Mouse (Mus musculus) induced T-regulatory cell, adult 2 months (primary cell): Measurements from ENCODE around the gene Txnip.
A peak's percentile ranks its signal among the peaks of the same experiment; 100 is the strongest.
"Not testable (repeated sequence)": the region's sequence is repeated elsewhere in the genome, so short reads cannot be mapped to it uniquely, and the experiment has no call there.

ENCODE experiments used
- DNase-seq: peaks from one replicate; pipeline ENCODE4 v3.0.0-alpha.2; 2012; ENCODE audit warnings: low read depth

Txnip gene

DNA sequence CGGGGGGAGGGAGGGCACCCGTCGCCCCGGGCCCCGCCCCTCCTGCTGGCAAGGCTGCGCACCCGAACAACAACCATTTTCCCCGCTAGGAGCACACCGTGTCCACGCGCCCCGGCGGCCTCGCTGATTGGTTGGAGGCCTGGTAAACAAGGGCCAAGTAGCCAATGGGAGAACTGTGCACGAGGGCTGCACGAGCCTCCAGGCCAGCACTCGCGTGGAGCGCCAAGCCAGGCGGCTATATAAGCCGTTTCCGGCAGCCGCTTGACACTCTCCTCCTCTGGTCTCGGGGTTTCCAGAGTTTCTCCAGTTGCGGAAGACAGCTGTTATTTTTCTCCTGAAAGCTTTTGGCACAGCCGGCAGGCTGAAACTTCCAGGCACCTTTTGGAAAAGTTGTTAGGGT is at the start of gene Txnip:
Gene Txnip (plus strand): TSS at position 264 of the 400 bp plus-strand sequence.
- peak; percentile 99 for DNase-seq

DNA sequence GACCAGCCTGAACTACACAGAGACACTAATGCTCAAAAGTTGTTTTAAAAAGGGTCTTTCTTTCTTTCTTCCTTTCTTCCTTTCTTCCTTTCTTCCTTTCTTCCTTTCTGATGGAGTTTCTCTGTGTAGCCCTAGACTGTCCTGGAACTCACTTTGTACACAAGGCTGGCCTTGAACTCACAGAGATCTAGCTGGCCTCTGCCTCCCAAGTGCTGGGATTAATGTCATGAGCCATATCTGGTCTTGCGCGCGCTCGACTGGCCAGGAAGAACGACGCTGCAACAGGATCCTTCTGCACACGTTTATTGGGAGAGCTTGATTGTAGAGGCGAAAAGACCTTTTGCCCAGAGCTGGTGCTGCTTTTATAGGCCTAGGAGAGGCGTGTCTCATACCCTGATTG is 49.8 kb upstream of the Txnip start:
- not testable (repeated sequence) for DNase-seq

DNA sequence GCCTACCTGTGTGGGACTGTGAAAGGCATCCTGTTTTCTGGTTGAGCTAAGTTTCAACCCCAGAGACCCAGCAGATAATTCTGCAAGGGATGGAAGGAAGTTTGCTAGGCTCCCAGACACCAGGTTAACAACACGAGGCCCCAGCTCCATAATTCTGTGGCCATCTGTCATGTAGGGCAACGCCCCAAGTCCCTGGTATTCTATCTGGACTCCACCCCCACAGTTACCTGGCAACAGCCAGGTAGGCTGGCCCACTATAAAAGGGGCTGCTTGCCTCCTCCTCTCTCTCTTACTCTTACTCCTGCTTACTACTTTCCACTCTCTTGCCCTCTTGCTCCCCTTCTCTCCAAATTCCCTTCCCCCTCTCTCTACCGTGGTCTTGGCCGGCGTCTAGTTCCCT is 37.6 kb upstream of the Txnip start:
- DNase-seq = no peak

DNA sequence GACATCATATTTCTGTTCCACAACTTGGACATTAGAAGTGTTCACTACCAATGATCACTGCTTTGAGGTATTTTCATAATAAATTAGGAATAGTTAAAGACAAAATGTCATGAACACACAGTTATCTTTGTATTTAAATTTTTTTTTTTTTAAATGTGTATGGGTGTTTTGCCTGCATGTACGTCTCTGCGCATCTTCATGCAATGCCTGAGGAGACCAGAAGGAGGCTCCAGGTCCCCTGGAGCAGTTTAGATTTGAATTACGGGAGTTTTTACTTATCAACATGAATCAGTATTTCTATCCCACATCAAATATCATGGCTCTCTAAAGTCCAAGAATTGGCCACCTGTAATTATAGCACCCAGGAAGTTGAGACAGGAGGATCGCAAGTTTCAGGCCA is 35.6 kb upstream of the Txnip start:
- peak; percentile 66 for DNase-seq

DNA sequence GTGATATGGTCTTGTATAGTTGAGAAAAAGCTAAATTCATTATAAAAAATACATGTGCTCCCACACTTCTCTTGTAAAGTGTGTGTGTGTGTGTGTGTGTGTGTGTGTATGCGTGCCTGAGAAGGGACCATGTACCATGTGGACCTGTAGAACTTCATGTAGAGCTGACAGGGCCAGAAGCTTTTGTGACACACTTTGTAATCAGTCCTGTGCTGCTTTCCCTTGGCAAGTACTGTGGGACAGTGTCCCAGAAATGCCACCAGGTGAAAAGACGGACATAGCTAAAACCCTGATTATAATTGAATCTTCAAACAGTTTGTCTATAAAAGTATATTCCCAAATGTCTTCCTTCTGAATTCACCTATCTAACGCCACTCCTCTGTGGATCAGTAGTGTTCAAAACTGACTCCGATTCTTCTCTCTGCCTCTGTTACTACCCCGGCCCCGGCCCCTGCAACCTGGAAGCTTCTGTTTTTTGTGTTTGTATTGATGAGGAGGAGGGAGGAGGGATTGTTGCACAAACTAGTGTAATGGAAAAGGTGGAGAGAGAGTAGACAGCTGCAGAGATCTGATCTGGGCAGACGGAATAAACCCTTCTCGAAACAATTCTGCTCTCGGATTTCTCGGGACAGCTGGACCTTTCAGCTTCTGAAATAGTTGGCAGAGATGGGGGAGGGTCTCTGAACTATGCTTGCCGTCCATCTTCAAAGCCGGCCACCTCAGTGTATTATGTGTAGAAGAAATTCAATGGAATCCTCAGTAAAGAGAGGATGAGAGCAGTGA is 33.5 kb upstream of the Txnip start:
- no peak for DNase-seq

DNA sequence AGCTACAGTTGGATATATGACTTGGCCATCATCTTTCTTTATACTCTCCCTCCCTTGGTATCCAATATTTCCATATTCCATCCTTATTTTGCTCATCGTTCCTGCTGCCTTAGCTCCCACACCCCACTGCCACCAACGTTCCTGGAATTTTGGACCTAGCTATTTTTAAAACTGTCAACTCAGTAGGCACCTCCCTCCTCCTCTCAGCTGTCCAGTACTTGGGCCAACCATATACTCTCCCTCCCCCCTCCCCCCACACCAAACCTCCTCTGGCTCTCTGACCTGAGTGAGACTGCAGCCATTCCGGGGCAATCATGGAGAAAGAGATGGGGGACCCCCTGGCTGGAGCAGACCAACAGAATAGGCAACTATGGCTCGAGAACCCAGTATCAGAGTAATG is 32.8 kb upstream of the Txnip start, which contains the start of gene Hfe2:
Gene Hfe2 (plus strand): TSS at position 259 of the 400 bp plus-strand sequence.
- DNase-seq = no peak

DNA sequence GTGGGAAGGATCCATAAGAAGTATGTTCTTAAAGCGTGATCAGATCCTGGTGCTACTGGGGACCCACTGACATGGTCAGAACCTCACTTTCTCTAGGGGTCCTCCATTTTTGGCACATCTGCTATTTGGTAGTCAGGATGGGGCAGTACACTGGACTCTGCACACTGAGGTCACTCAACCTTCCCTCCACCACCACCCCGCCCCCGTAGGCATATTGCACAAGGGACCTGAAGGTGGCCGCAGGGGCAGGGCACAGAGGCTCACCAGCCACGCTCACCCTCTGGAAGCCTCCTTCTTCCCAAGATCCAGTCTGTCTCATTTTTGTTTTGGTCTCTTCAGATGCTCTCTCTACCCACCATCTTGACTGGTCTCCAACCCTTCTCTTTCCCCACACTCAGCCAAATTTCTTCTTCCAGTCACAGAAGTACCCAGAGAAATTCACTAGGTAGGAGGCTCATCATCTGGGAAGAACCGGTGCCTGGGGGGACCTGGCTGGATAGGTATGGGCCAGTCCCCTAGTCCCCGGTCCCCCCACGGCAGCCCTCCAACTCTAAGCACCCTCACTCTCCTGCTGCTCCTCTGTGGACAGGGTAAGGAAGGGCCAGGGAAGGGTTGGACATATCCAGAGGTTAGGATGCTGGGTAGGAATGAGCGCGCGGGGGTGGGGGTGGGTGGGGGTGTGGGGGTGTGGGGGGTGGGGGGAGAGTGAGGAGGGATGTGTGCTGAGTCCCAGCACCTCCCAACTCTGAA is 31.6 kb upstream of the Txnip start:
- no peak for DNase-seq

DNA sequence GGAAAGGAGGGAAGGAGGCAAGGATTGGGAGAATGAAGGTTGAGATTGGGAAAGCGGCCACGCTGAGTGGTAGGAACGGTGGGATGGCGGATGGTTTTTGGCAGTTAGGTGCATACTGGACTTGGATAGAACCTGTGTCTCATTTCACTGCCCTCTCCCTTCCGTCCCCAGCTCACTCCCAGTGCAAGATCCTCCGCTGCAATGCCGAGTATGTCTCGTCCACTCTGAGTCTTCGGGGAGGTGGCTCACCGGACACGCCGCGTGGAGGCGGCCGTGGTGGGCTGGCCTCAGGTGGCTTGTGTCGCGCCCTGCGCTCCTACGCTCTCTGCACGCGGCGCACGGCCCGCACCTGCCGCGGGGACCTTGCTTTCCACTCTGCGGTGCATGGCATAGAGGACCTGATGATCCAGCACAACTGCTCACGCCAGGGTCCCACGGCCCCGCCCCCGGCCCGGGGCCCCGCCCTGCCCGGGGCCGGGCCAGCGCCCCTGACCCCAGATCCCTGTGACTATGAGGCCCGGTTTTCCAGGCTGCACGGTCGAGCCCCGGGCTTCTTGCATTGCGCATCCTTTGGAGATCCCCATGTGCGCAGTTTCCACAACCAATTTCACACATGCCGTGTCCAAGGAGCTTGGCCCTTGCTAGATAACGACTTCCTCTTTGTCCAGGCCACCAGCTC is 30.8 kb upstream of the Txnip start:
- DNase-seq = no peak

DNA sequence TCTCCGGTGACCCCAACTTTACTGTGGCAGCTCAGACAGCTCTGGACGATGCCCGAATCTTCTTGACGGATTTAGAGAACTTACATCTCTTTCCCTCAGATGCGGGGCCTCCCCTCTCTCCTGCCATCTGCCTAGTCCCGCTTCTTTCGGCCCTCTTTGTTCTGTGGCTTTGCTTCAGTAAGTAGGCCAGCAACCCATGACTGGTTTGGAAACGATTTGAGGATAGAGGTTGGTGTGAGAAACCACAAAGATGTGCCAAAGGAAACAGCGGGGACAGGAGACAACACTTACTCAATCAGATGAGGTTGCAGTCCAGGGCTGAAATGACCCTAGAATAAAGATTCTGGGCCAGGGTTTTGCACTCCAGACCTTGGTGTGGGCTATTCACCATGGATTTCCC is 29.3 kb upstream of the Txnip start:
- DNase-seq = no peak

DNA sequence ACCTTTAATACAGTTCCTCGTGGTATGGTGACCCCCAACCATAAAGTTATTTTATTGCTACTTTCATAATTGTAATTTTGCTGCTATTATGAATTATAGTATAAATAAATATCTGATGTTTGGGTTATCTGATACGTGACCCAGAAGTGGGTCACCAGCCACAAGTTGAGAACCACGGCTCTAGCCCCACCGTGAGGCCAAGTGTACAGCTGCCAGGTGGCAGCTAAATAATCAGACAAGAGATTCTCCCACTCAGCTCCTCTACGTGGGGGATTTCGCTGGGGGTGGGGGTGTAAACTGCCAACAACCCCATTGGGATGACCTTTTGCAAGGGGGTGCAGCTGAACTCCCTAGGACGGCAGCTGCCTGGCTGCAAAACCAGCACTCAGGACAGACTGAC is 25.7 kb upstream of the Txnip start:
- no peak for DNase-seq

DNA sequence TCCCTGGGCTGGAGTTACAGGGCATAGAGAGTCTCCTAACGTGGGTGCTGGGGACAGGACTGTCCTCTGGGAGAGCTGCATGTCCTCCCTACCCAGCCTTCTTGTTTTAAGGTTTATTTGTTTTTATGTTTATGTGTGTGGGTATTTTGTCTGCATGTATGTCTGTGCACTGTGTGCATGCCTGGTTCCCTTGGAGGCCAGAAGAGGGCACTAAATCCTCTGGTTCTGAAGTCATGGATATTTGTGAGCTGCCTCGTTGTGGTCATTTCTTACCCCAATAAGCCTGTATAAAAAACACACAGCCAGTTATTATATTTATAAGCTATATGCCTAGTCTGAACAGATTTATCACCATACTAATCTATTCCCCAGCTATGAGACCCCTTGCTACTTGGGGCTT is 23.5 kb upstream of the Txnip start:
- DNase-seq = no peak

DNA sequence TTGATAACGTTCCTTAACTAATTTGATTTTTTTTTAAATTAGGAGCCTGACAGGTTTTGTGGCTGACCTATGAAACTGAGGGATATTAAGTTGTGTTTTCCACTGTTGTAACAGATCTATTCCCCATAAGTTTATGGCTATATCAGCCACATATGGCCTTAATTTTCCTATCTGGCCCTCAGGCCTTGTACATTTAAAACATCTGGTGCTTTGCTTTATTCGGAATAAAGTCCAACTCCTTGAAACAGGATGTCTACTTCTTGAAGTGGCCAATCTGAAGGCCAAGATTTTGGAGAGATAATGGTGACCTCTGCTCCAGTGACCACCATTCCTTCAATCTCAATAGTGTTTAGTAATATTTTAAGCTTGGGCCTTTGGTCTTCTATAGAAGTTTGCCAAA is 18.4 kb upstream of the Txnip start:
- no peak for DNase-seq

DNA sequence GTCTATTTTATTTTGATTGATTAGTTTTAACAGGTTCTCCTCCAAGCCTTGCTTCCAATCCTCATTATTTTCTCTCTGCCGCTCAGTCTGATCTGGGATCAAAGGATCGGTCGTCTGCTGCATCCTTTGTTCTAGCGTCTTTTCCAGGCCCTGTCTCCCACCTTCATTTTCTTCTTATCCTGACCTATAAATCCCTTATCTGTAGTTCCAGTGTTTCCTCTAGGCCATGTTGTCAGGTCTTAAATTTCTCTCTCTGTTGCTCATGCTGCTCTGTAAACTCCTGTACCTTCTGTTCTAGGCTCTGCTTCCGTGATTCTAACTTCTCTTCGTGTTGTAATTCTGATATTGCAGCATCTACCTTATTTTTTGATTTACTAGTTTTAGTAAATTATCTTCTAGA is 17.0 kb upstream of the Txnip start:
- no peak for DNase-seq

DNA sequence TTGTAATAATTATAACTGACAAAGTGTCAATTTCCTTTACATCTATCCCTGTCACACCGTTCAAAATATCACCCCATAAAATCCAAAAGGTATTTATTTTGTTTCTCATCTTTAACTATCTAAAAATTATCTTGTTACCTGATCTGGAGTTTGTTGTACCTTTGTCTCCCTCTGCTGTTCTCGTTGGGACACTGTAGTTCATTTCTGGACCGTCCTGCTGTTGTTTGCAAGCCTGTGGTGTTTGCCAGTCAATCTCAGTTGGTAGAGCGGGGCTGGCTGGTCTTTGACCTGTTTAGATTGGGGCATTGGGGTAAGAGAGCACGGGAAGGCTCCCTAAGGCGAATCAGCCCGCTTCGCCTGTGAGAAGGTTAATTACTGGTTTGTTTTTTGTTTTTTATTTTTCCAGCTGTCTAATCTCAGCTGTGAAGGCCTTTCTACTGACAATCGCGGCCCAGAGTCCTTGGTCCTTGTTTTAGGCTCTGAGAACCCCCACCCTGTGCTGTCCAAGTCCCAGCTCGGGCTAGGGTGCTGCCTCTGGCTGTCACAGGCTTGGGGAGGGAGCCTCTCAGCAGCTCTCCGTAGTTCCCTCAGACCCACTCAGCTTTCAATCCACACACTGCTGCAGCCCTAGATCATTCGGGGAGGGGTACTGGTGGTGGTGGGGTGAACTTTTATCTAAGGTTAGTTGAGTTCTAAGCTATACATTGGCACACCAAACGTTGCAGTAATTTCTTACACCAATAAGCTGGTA is 16.3 kb upstream of the Txnip start:
- DNase-seq = peak; percentile 58

DNA sequence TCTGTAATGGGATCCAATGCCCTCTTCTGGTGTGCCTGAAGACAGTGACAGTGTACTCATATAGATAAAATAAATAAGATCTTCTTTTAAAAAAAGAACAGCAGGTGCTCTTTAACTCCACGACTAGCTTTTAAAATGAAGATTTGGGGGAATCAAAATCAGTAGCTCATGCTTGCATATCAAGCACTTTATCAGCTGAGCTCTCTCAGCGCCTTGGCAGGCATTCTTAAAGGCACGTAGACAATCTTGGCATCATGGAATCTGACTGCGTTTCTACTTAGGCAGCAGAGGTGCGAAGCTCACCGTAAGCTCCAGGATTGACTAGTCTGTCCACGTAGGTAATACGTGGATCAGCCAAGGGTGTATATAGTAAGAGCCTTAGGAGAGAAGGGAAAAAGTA is 15.2 kb upstream of the Txnip start:
- DNase-seq = no peak

DNA sequence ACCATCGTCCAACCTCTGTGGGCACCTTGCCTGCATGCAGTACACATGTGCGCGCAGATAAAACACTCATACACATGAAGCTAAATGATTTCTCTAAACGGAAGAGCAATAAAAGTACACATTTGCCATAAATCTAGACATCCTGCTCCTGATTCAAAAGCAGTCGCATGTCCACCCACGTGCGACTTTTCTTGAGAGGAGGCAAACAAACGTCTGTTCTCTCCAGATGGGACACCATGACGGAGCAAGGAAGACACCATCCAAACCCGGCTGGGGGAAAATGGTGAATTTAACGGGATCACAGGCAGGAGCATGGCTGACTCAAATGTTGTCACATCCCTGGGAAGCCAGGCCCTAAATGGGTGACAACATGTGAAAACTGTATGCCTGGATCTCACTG is 14.4 kb upstream of the Txnip start:
- DNase-seq = no peak

DNA sequence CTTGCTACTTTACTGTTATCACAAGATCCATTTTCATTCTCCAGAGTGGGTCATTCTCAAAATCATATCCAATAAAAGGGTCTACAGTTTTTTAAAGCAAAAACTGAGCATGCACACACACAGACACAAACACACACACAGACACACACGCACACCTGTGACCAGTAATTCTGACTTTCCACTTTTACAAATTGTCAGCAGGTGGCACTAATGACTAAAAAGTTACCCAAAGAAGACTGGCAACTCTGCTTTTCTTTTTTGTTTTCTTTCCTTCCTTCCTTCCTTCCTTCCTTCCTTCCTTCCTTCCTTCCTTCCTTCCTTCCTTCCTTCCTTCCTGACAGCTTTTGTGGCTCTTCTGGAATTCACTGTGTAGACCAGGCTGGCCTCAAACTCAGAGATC is 12.2 kb upstream of the Txnip start:
- DNase-seq = peak; percentile 56

DNA sequence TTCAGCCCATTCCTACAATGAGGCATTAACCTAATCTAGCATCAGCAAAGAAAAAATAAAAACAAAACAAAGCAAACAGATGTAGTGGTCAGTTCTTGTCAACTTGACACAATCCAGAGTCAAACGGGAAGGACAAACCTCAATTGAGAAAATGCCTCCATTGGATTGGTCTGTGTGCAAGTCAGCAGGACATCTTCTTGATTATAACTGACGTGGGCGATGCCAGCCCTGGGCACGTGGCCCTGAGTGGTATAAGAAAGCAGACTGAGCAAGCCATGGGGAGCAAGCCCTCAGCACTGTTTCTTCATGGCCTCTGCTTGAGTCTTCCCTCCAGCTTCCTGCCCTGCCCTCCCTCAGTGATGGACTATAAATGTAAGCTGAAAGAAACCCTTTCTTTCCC is 10.9 kb upstream of the Txnip start:
- no peak for DNase-seq

DNA sequence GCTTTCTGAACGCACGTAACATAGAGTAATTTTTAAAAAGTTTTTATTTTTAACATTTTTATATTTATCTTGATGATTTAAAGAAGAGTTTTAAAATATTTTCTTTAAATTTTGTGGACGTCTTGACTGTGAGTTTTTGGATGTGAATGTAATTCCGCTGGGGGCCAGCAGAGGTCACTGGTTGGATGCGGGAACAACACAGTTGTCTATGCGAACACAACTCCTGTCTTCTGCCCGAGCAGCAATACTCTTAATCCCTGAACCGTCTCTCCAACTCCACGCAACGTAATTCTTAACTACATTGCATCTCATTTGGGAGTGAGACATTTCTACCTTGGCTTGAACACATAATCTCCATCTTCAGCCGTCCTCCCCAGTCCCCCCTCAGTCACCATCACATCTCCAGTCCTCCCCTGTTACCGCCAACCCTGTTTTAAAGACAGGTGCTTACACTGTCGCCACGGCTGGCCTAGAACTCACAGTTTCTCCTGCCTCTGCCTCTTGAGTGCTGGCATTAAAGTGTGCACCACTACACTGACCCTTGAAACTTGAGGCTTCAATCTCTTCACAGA is 10.3 kb upstream of the Txnip start:
- peak; percentile 85 for DNase-seq

DNA sequence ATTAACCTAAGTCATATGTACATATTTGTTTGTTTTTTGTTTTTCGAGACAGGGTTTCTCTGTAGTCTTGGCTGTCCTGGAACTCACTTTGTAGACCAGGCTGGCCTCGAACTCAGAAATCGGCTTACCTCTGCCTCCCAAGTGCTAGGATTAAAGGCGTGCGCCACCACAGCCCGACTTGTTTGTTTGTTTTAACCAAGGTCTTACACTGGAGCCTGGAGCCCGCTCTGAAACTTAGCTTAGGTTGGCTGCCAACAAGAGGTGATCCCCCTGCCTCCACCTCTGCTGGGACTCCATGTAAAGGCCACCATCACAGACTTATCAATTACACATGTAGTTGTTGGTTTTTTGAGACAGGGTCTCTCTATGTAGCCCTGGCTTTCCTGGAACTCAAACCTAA is 8.9 kb upstream of the Txnip start:
- no peak for DNase-seq

DNA sequence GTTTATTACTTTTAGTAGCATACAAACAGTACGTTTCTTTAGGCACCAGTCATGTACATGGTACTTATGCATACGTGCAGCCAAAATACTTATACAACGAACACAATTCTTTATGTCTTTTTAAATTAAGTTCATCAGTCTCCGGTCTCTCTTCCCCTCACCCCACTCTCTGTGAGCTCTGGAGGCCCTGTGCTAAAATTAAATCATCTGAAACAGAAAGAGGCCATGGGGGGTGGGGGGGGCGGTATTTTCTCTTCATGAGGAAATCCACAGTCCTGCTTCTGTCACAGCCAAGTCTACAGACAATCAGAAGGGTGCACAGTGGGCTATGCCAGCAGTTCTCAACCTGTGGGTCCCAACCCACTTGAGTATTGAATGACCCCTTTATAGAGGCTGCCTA is 8.4 kb upstream of the Txnip start:
- DNase-seq = no peak

DNA sequence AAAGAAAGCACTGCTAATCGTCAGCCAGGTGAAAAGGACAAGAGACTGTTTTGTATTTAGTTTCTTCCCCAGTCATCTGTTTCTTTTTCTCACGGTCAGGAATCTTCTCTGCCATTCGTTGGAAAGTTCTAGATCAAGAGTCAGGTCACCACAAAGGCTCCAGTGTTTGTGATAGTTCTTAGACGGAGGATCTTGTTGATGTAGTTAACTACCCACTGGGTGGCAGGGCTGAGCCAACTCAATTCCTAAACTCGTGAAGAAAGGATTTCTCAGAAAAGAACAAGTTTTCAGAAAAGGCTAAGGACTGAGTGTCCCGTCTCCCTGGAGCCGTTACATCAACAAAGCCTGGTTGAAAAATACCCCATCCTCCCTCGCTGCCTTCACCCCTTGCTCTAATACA is 6.6 kb upstream of the Txnip start:
- peak; percentile 81 for DNase-seq
